Comparison of ENCODE assay signal across 8 mouse cellular contexts in genomic region chr1:184033390-184034010, GRCm38 (mm10). TPM values are rescaled to one million over a fixed set of nuclear protein-coding genes. Genes with fewer than 3 reads are reported as not detected.
DNase-seq lines count a peak whose midpoint lies in the region; ATAC-seq and TF ChIP-seq lines count a peak whose summit lies in the region.

No protein-coding gene starts in this region.

- peak; percentile 47 for TF ChIP-seq CTCF in forebrain, postnatal 0 days (IDR thresholded peaks at IDR 0.05; ENCODE audit: low read depth)

- no peaks in the 10 kb centered on the region for H3K36me3 ChIP-seq in kidney, embryonic 15.5 days
- no peaks in the 10 kb centered on the region for H3K36me3 ChIP-seq in forebrain, postnatal 0 days (ENCODE audit: insufficient read depth)
- no peaks in the 10 kb centered on the region for H3K36me3 ChIP-seq in hindbrain, embryonic 16.5 days (ENCODE audit: control insufficient read depth, insufficient read depth, low read length)
- H3K36me3 ChIP-seq in liver, embryonic 15.5 days (replicated peaks), result no peaks in the 10 kb centered on the region
- no peaks in the 10 kb centered on the region for H3K36me3 ChIP-seq in neural tube, embryonic 12.5 days

- peaks cover 12% of the 10 kb centered on the region; the same call in 1 of the 2 replicates for H3K27me3 ChIP-seq in kidney, embryonic 15.5 days
- no peaks in the 10 kb centered on the region for H3K27me3 ChIP-seq in forebrain, postnatal 0 days (ENCODE audit: insufficient read depth, low read length)
- H3K27me3 ChIP-seq in hindbrain, embryonic 16.5 days (replicated peaks; ENCODE audit: control insufficient read depth, insufficient read depth, low read length), result no peaks in the 10 kb centered on the region
- H3K27me3 ChIP-seq in liver, embryonic 15.5 days, result no peaks in the 10 kb centered on the region
- no peaks in the 10 kb centered on the region for H3K27me3 ChIP-seq in neural tube, embryonic 12.5 days (replicated peaks)

- H3K9me3 ChIP-seq in kidney, embryonic 15.5 days (replicated peaks), result no peaks in the 10 kb centered on the region
- H3K9me3 ChIP-seq in forebrain, postnatal 0 days (ENCODE audit: low read length), result no peaks in the 10 kb centered on the region
- H3K9me3 ChIP-seq in hindbrain, embryonic 16.5 days (ENCODE audit: control insufficient read depth, low read length), result no peaks in the 10 kb centered on the region
- no peaks in the 10 kb centered on the region for H3K9me3 ChIP-seq in liver, embryonic 15.5 days (replicated peaks)
- no peaks in the 10 kb centered on the region for H3K9me3 ChIP-seq in neural tube, embryonic 12.5 days

- peak overlapping the region; percentile 74 for H3K4me3 ChIP-seq in kidney, embryonic 15.5 days (replicated peaks)
- peak overlapping the region; percentile 57 for H3K4me3 ChIP-seq in forebrain, postnatal 0 days (ENCODE audit: low read depth, low read length)
- H3K4me3 ChIP-seq in hindbrain, embryonic 16.5 days (ENCODE audit: low read length), result peak overlapping the region; percentile 66
- peak overlapping the region; percentile 76 for H3K4me3 ChIP-seq in liver, embryonic 15.5 days (replicated peaks)
- peak overlapping the region; percentile 59 for H3K4me3 ChIP-seq in neural tube, embryonic 12.5 days

- peak overlapping the region; percentile 78 for H3K9ac ChIP-seq in kidney, embryonic 15.5 days
- peak overlapping the region; percentile 65 for H3K9ac ChIP-seq in forebrain, postnatal 0 days
- peak overlapping the region; percentile 88 for H3K9ac ChIP-seq in hindbrain, embryonic 16.5 days (ENCODE audit: low read depth, low read length)
- H3K9ac ChIP-seq in liver, embryonic 15.5 days, result peak overlapping the region; percentile 85
- H3K9ac ChIP-seq in neural tube, embryonic 12.5 days, result peak overlapping the region; percentile 78

- peak overlapping the region; percentile 96 for H3K27ac ChIP-seq in kidney, embryonic 15.5 days
- H3K27ac ChIP-seq in forebrain, postnatal 0 days (ENCODE audit: low read depth, low read length), result peak overlapping the region; percentile 89
- H3K27ac ChIP-seq in hindbrain, embryonic 16.5 days (ENCODE audit: low read depth, low read length), result peak overlapping the region; percentile 93
- H3K27ac ChIP-seq in liver, embryonic 15.5 days (replicated peaks), result peak overlapping the region; percentile 93
- peak overlapping the region; percentile 87 for H3K27ac ChIP-seq in neural tube, embryonic 12.5 days

- 0% methylated on average over 49 of the region's 63 CpGs for WGBS in kidney, embryonic 15.5 days
- 2% methylated on average over 63 of the region's 63 CpGs for WGBS in forebrain, postnatal 0 days
- WGBS in hindbrain, embryonic 16.5 days, result 0% methylated on average over 48 of the region's 63 CpGs
- under 1% methylated on average over 63 of the region's 63 CpGs for WGBS in liver, embryonic 15.5 days (ENCODE audit: insufficient replicate concordance)
- under 1% methylated on average over 57 of the region's 63 CpGs for WGBS in neural tube, embryonic 12.5 days

- H3K4me1 ChIP-seq in kidney, embryonic 15.5 days, result peaks cover 18% of the 10 kb centered on the region
- H3K4me1 ChIP-seq in forebrain, postnatal 0 days (ENCODE audit: insufficient read depth), result peaks cover 3% of the 10 kb centered on the region; the same call in 1 of the 2 replicates
- H3K4me1 ChIP-seq in hindbrain, embryonic 16.5 days (ENCODE audit: control insufficient read depth, insufficient read depth, low read depth, low read length), result peaks cover 11% of the 10 kb centered on the region
- peaks cover 24% of the 10 kb centered on the region for H3K4me1 ChIP-seq in liver, embryonic 15.5 days (replicated peaks)
- peaks cover 13% of the 10 kb centered on the region for H3K4me1 ChIP-seq in neural tube, embryonic 12.5 days

- peak overlapping the region; percentile 93 for H3K4me2 ChIP-seq in kidney, embryonic 15.5 days
- H3K4me2 ChIP-seq in forebrain, postnatal 0 days (ENCODE audit: low read depth), result peak overlapping the region; percentile 87
- H3K4me2 ChIP-seq in hindbrain, embryonic 16.5 days (ENCODE audit: low read length), result peak overlapping the region; percentile 89
- peak overlapping the region; percentile 99 for H3K4me2 ChIP-seq in liver, embryonic 15.5 days
- H3K4me2 ChIP-seq in neural tube, embryonic 12.5 days (replicated peaks), result peak overlapping the region; percentile 77

- peak; percentile 85 for ATAC-seq in kidney, embryonic 15.5 days (replicated peaks; ENCODE audit: low FRiP score)
- ATAC-seq in forebrain, postnatal 0 days, result peak; percentile 68
- peak; percentile 75 for ATAC-seq in hindbrain, embryonic 16.5 days
- ATAC-seq in liver, embryonic 15.5 days (ENCODE audit: insufficient read depth), result peak; percentile 70
- ATAC-seq in neural tube, embryonic 12.5 days (ENCODE audit: low FRiP score, low read depth), result peak; percentile 81

- no peak for DNase-seq in kidney, adult 18-20 months
- DNase-seq in brain, adult 2 months (ENCODE audit: low read depth, low spot score), result peak; percentile 81
- DNase-seq in forebrain, postnatal 0 days, result peak; percentile 52
- peak; percentile 76 to 81 for DNase-seq in thymus, adult 18-20 months

RNA-seq across cellular contexts. Expression of gene 1700056E22Rik, which starts 0.6 kb away (rescaled TPM):
- polyA plus RNA-seq in kidney, embryonic 15.5 days (2015; fragmentation: Nextera tagmentation; extraction: Ambion mirVana), result 1.3 and 2.4 TPM in 2 replicates
- 0.38 TPM in 1 of 2 replicates, not detected in the other for total RNA-seq in forebrain, postnatal 0 days (2014; rRNA removed)
- polyA plus RNA-seq in forebrain, postnatal 0 days (2015; fragmentation: Nextera tagmentation; extraction: Ambion mirVana), result 0.59 and 0.97 TPM in 2 replicates
- polyA plus RNA-seq in hindbrain, embryonic 16.5 days (2015; fragmentation: Nextera tagmentation; extraction: Ambion mirVana), result 0.72 and 1.1 TPM in 2 replicates
- polyA plus RNA-seq in liver, embryonic 15.5 days (2015; fragmentation: Nextera tagmentation; extraction: Ambion mirVana), result 0.43 and 0.45 TPM in 2 replicates
- 1.5 and 2.1 TPM in 2 replicates for polyA plus RNA-seq in neural tube, embryonic 12.5 days (2016; fragmentation: Nextera tagmentation; extraction: Ambion mirVana)

RNA-seq across cellular contexts. Expression of gene Dusp10, which starts 20.4 kb away (rescaled TPM):
- 5.8 and 6.3 TPM in 2 replicates for polyA plus RNA-seq in kidney, embryonic 15.5 days (2015; fragmentation: Nextera tagmentation; extraction: Ambion mirVana)
- total RNA-seq in forebrain, postnatal 0 days (2014; rRNA removed), result 4.3 and 8.9 TPM in 2 replicates
- 3.8 and 4.5 TPM in 2 replicates for polyA plus RNA-seq in forebrain, postnatal 0 days (2015; fragmentation: Nextera tagmentation; extraction: Ambion mirVana)
- polyA plus RNA-seq in hindbrain, embryonic 16.5 days (2015; fragmentation: Nextera tagmentation; extraction: Ambion mirVana), result 4.9 and 5.6 TPM in 2 replicates
- 2.5 and 2.6 TPM in 2 replicates for polyA plus RNA-seq in liver, embryonic 15.5 days (2015; fragmentation: Nextera tagmentation; extraction: Ambion mirVana)
- 6.6 and 6.8 TPM in 2 replicates for polyA plus RNA-seq in neural tube, embryonic 12.5 days (2016; fragmentation: Nextera tagmentation; extraction: Ambion mirVana)
